Mouse (Mus musculus) kidney, adult 18-20 months (tissue): Measurements from ENCODE around the gene Fzd5.

Experiments used
- DNase-seq: peaks from one replicate; pipeline ENCODE4 v3.0.0; 2021

Gene Fzd5

GRCm38 (mm10) chr1:64683039-64683438 is 54.5 kb downstream of the Fzd5 start:
- DNase-seq, result no peak

DNA sequence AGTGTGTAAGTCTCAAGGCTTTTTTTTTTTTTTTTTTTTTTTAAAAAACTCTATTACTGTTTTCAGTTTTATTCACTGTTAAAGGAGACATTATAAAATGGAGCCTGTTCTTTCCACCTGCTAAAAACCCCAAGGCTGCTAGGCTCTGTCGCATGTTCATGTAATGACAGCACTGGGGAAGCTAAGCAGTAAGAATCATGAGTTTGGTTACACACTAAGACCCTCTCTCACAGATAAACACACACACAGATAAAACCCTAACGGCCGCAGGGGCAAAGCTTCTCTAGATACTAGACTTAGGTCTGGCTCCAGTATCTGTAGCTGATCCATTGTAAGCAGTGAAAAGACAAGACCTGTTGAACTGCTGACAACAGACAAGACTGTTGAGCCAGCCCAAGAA is 56.1 kb downstream of the Fzd5 start:
- no peak for DNase-seq
